Mouse (Mus musculus): Measurements from ENCODE around the gene Trir. TPM values are rescaled to one million over a fixed set of nuclear protein-coding genes. Genes with fewer than 3 reads are reported as not detected.

Gene Trir
- polyA plus RNA-seq, 1 experiment: 108 TPM

DNA sequence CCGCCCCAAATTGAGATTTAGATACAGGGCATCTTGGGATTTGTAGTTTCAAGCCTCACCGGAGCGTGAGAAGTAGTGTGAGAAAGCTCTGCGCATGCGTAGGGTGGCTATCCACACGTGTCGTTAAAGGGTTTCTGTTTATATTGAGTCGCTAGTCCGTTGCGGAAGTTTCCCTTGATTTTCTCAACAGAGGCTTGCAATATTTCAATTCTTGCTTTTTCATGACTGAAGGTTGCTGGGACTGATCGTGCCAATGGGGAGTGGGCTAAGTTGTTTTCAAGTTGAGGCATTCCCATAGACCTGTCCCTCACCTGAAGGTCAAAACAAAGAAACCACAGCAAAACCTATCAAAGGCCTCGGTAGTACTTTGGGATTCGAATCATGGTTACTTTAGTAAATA, 8.1 kb downstream of the Trir start:
- H3K27ac ChIP-seq (ENCODE audit: insufficient read depth, low read length): peak overlapping the region; percentile 91
- peak overlapping the region; percentile 13 for H3K4me3 ChIP-seq (ENCODE audit: insufficient read depth, low read length)
- no peak for TF ChIP-seq CTCF (IDR thresholded peaks at IDR 0.05; ENCODE audit: borderline replicate concordance, insufficient read depth, low read length)
- peak; percentile 27; the same call in 1 of the 2 replicates for TF ChIP-seq POLR2A (IDR thresholded peaks at IDR 0.05; ENCODE audit: low read depth, low read length)
- peaks cover 12% of the 10 kb centered on the region for H3K4me1 ChIP-seq (ENCODE audit: control insufficient read depth, insufficient read depth, low read length)

DNA sequence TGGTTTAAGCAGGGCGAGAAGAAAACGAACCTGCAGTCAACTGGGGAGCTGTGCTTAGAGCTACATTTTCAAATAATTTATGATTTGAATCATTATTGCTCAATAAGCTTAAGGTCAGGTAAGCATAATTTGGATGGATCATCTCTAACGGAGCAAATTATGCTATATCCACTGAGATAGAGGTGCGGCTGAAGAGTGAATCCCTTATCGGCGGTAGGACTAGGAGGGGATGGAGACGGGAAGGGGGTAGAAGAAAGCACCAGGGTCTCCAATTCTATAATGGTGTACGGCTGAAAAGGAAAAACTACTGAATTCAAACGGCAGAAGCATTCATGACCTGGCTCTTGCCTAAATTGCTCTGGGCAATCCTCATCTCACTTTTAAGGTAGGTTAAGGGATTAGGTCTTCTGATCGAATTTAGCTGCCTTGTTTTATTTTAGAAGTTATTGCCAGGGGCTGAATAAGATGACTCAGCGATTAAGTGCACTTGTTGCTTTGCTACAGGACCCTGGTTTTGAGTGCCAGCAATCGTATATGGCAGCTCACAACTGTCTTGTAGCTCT, 8.6 kb downstream of the Trir start:
- TF ChIP-seq POLR2A (IDR thresholded peaks at IDR 0.05; ENCODE audit: low read depth, low read length) (no peak), CTCF (IDR thresholded peaks at IDR 0.05; ENCODE audit: borderline replicate concordance, insufficient read depth, low read length) (no peak)
- peaks cover 12% of the 10 kb centered on the region for H3K4me1 ChIP-seq (ENCODE audit: control insufficient read depth, insufficient read depth, low read length)
- H3K27ac ChIP-seq (ENCODE audit: insufficient read depth, low read length): peak overlapping the region; percentile 91

DNA sequence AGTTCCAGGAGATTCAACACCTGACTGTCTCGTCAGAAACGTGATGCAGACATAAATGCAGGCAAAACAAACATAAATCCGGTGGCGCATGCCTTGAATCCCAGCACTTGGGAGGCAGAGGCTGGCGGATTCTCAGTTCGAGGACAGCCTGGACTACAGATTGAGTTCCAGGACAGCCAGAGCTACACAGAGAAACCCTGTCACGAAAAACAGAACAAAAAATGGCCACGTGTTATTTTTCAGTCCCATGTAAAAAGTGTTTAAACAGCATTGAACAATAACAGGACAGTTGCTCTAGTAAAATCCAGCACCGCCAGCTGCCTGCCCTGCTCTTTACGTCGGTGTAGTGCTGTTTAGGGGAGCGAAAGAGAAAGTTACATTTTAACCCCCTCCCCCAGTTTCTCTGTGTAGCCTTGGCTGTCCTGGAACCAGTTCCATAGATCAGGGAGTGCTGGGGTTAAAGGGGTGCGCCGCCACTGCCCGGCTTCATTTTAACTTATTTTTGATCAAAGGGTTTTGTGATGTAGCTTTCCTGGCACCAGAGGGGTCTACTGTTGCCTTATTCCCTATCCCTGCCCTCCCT, 9.2 kb downstream of the Trir start:
- TF ChIP-seq CTCF (IDR thresholded peaks at IDR 0.05; ENCODE audit: borderline replicate concordance, insufficient read depth, low read length): no peak
- peak; percentile 40 for TF ChIP-seq POLR2A (IDR thresholded peaks at IDR 0.05; ENCODE audit: low read depth, low read length)
- Histone ChIP-seq H3K4me3 (ENCODE audit: insufficient read depth, low read length) (peak overlapping the region; percentile 79), H3K4me1 (ENCODE audit: control insufficient read depth, insufficient read depth, low read length) (peaks cover 15% of the 10 kb centered on the region), H3K27ac (ENCODE audit: insufficient read depth, low read length) (peak overlapping the region; percentile 91)

More for the DNA sequence above, 8.6 kb downstream of the Trir start:
- peak overlapping the region; percentile 79 for H3K4me3 ChIP-seq (ENCODE audit: insufficient read depth, low read length)

GRCm38 (mm10) chr8:85036381-85036717, 9.7 kb downstream of the Trir start:
- peak overlapping the region; percentile 79 for H3K4me3 ChIP-seq (ENCODE audit: insufficient read depth, low read length)
- TF ChIP-seq POLR2A (IDR thresholded peaks at IDR 0.05; ENCODE audit: low read depth, low read length) (peak; percentile 66), CTCF (IDR thresholded peaks at IDR 0.05; ENCODE audit: borderline replicate concordance, insufficient read depth, low read length) (no peak)
- H3K4me1 ChIP-seq (ENCODE audit: control insufficient read depth, insufficient read depth, low read length): peaks cover 19% of the 10 kb centered on the region
- H3K27ac ChIP-seq (ENCODE audit: insufficient read depth, low read length): peak overlapping the region; percentile 91

GRCm38 (mm10) chr8:85036718-85037365, 10.2 kb downstream of the Trir start, which contains the start of gene Tnpo2:
Tnpo2 (plus strand) TSS chr8:85036915.
- Histone ChIP-seq H3K27ac (ENCODE audit: insufficient read depth, low read length) (peak within 1 kb of the TSS; percentile 96), H3K4me3 (ENCODE audit: insufficient read depth, low read length) (peak within 1 kb of the TSS; percentile 99), H3K4me1 (ENCODE audit: control insufficient read depth, insufficient read depth, low read length) (peaks cover 19% of the 10 kb centered on the region)
- TF ChIP-seq POLR2A (IDR thresholded peaks at IDR 0.05; ENCODE audit: low read depth, low read length): peak; percentile 69; the same call in 1 of the 2 replicates
- no peak for TF ChIP-seq CTCF (IDR thresholded peaks at IDR 0.05; ENCODE audit: borderline replicate concordance, insufficient read depth, low read length)

DNA sequence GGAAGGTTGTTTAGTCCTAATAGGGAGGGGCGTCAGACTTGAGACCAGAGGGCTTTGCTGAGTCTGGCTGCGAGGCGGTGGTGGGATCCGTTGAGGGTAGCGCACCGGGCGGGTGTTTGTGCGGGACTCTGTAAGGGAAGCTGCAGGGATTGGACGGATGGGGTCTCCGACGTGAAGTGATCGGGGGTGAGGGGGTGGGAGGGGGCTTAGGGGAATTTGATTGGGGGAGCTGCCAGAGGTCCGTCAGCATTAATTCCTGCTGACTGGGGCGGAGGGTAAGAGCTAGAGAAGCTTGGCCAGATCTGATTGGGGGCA, 10.7 kb downstream of the Trir start:
- H3K4me3 ChIP-seq (ENCODE audit: insufficient read depth, low read length): peak overlapping the region; percentile 99
- H3K27ac ChIP-seq (ENCODE audit: insufficient read depth, low read length): peak overlapping the region; percentile 91
- peaks cover 19% of the 10 kb centered on the region for H3K4me1 ChIP-seq (ENCODE audit: control insufficient read depth, insufficient read depth, low read length)
- TF ChIP-seq POLR2A (IDR thresholded peaks at IDR 0.05; ENCODE audit: low read depth, low read length): no peak; the same call in 1 of the 2 replicates
- no peak for TF ChIP-seq CTCF (IDR thresholded peaks at IDR 0.05; ENCODE audit: borderline replicate concordance, insufficient read depth, low read length)

GRCm38 (mm10) chr8:85037681-85038531, 11.3 kb downstream of the Trir start:
- Histone ChIP-seq H3K4me3 (ENCODE audit: insufficient read depth, low read length) (peak overlapping the region; percentile 99), H3K4me1 (ENCODE audit: control insufficient read depth, insufficient read depth, low read length) (peaks cover 18% of the 10 kb centered on the region), H3K27ac (ENCODE audit: insufficient read depth, low read length) (peak overlapping the region; percentile 80)
- TF ChIP-seq CTCF (IDR thresholded peaks at IDR 0.05; ENCODE audit: borderline replicate concordance, insufficient read depth, low read length): no peak
- peak; percentile 30; the same call in 1 of the 2 replicates for TF ChIP-seq POLR2A (IDR thresholded peaks at IDR 0.05; ENCODE audit: low read depth, low read length)

- TF ChIP-seq POLR2A (IDR thresholded peaks at IDR 0.05; ENCODE audit: low read depth, low read length) (no peak), CTCF (IDR thresholded peaks at IDR 0.05; ENCODE audit: borderline replicate concordance, insufficient read depth, low read length) (no peak)
- Histone ChIP-seq H3K4me1 (ENCODE audit: control insufficient read depth, insufficient read depth, low read length) (peaks cover 8% of the 10 kb centered on the region; the same call in 1 of the 2 replicates), H3K4me3 (ENCODE audit: insufficient read depth, low read length) (no peak overlapping the region), H3K27ac (ENCODE audit: insufficient read depth, low read length) (no peak overlapping the region)
These were observed 17.0 kb downstream of the Trir start for GRCm38 (mm10) chr8:85043619-85044018.

GRCm38 (mm10) chr8:85057367-85057766, 30.7 kb downstream of the Trir start:
- Histone ChIP-seq H3K4me1 (ENCODE audit: control insufficient read depth, insufficient read depth, low read length) (no peaks in the 10 kb centered on the region; the same call in 1 of the 2 replicates), H3K4me3 (ENCODE audit: insufficient read depth, low read length) (no peak overlapping the region), H3K27ac (ENCODE audit: insufficient read depth, low read length) (no peak overlapping the region)
- TF ChIP-seq POLR2A (IDR thresholded peaks at IDR 0.05; ENCODE audit: low read depth, low read length) (no peak), CTCF (IDR thresholded peaks at IDR 0.05; ENCODE audit: borderline replicate concordance, insufficient read depth, low read length) (no peak)

Measured in embryonic fibroblast, embryonic 13.5 days (primary cell).